Mouse (Mus musculus): Measurements from ENCODE around the gene Ebf1. TPM values are rescaled to one million over a fixed set of nuclear protein-coding genes. Genes with fewer than 3 reads are reported as not detected.

The Ebf1 gene
- polyA plus RNA-seq, 1 experiment from 2014 or later = 109 TPM

- H3K36me3 ChIP-seq = no peaks in the 10 kb centered on the region
- no peak for ATAC-seq (ENCODE audit: low FRiP score, low read depth)
- no peak overlapping the region for H3K4me2 ChIP-seq (replicated peaks)
- H3K27me3 ChIP-seq (replicated peaks) = no peaks in the 10 kb centered on the region
- peaks cover 23% of the 10 kb centered on the region for H3K4me1 ChIP-seq
- H3K9me3 ChIP-seq = no peaks in the 10 kb centered on the region
- WGBS = 74% methylated on average over 11 of the region's 11 CpGs
- no peak overlapping the region for H3K9ac ChIP-seq
- no peak overlapping the region for H3K27ac ChIP-seq
- H3K4me3 ChIP-seq = no peak overlapping the region
Observed at GRCm38 (mm10) chr11:44764988-44765387, 147.9 kb downstream of the Ebf1 start.

- Histone ChIP-seq H3K4me2 (replicated peaks) (no peak overlapping the region), H3K9me3 (no peaks in the 10 kb centered on the region), H3K36me3 (no peaks in the 10 kb centered on the region), H3K27me3 (replicated peaks) (no peaks in the 10 kb centered on the region), H3K9ac (no peak overlapping the region), H3K27ac (no peak overlapping the region), H3K4me3 (no peak overlapping the region), H3K4me1 (peaks cover 24% of the 10 kb centered on the region)
- 52% methylated on average over 5 of the region's 5 CpGs for WGBS
- no peak for ATAC-seq (ENCODE audit: low FRiP score, low read depth)
Observed at GRCm38 (mm10) chr11:44766246-44766645, 149.1 kb downstream of the Ebf1 start.

- WGBS = 12% methylated on average over 3 of the region's 3 CpGs
- ATAC-seq (ENCODE audit: low FRiP score, low read depth) = no peak
- Histone ChIP-seq H3K4me3 (no peak overlapping the region), H3K9ac (no peak overlapping the region), H3K4me2 (replicated peaks) (no peak overlapping the region), H3K27me3 (replicated peaks) (no peaks in the 10 kb centered on the region), H3K9me3 (no peaks in the 10 kb centered on the region), H3K4me1 (peaks cover 20% of the 10 kb centered on the region), H3K36me3 (no peaks in the 10 kb centered on the region), H3K27ac (no peak overlapping the region)
Observed at GRCm38 (mm10) chr11:44767322-44767721, 150.2 kb downstream of the Ebf1 start.

GRCm38 (mm10) chr11:44768346-44768745, 151.2 kb downstream of the Ebf1 start:
- H3K9ac ChIP-seq = no peak overlapping the region
- WGBS = 57% methylated on average over 5 of the region's 5 CpGs
- no peaks in the 10 kb centered on the region for H3K9me3 ChIP-seq
- H3K4me1 ChIP-seq = peaks cover 26% of the 10 kb centered on the region
- no peak overlapping the region for H3K4me2 ChIP-seq (replicated peaks)
- H3K4me3 ChIP-seq = no peak overlapping the region
- H3K36me3 ChIP-seq = no peaks in the 10 kb centered on the region
- H3K27ac ChIP-seq = no peak overlapping the region
- ATAC-seq (ENCODE audit: low FRiP score, low read depth) = no peak
- no peaks in the 10 kb centered on the region for H3K27me3 ChIP-seq (replicated peaks)

- H3K9ac ChIP-seq = no peak overlapping the region
- 72% methylated on average over 11 of the region's 11 CpGs for WGBS
- H3K36me3 ChIP-seq = no peaks in the 10 kb centered on the region
- H3K4me2 ChIP-seq (replicated peaks) = no peak overlapping the region
- no peaks in the 10 kb centered on the region for H3K9me3 ChIP-seq
- H3K4me3 ChIP-seq = no peak overlapping the region
- no peak for ATAC-seq (ENCODE audit: low FRiP score, low read depth)
- peaks cover 21% of the 10 kb centered on the region for H3K4me1 ChIP-seq
- no peak overlapping the region for H3K27ac ChIP-seq
- no peaks in the 10 kb centered on the region for H3K27me3 ChIP-seq (replicated peaks)
Observed at GRCm38 (mm10) chr11:44770989-44771564, 154.0 kb downstream of the Ebf1 start.

DNA sequence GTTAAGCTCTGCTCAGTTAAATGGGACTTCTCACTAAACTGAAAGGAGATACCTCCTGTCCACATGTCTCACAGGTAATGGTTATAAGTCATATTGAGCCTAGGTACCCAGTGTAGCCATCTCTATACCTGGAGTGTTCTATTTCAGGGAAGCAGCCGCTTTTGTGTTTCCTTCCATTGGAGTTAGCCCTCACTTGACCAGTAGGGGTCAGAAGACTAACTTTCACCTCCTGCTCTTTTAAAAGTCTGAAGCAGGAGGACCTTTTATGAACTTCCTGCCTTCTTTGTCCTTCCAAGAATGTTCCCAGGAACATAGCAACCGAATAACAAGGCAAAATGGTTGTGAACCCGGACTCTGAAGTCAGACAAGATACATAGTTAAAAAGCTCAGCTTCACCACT, 157.3 kb downstream of the Ebf1 start:
- Histone ChIP-seq H3K4me2 (replicated peaks) (no peak overlapping the region), H3K9me3 (no peaks in the 10 kb centered on the region), H3K9ac (no peak overlapping the region), H3K36me3 (no peaks in the 10 kb centered on the region), H3K27me3 (replicated peaks) (no peaks in the 10 kb centered on the region), H3K4me3 (no peak overlapping the region), H3K4me1 (peaks cover 23% of the 10 kb centered on the region), H3K27ac (no peak overlapping the region)
- ATAC-seq (ENCODE audit: low FRiP score, low read depth) = no peak
- 75% methylated on average over 3 of the region's 3 CpGs for WGBS

- H3K27ac ChIP-seq = no peak overlapping the region
- no peak for ATAC-seq (ENCODE audit: low FRiP score, low read depth)
- H3K4me3 ChIP-seq = no peak overlapping the region
- 95% methylated on average over 2 of the region's 2 CpGs for WGBS
- no peaks in the 10 kb centered on the region for H3K27me3 ChIP-seq (replicated peaks)
- no peak overlapping the region for H3K4me2 ChIP-seq (replicated peaks)
- no peaks in the 10 kb centered on the region for H3K9me3 ChIP-seq
- no peaks in the 10 kb centered on the region for H3K36me3 ChIP-seq
- H3K4me1 ChIP-seq = peaks cover 18% of the 10 kb centered on the region
- H3K9ac ChIP-seq = no peak overlapping the region
Observed at GRCm38 (mm10) chr11:44775549-44775948, 158.4 kb downstream of the Ebf1 start.

GRCm38 (mm10) chr11:44776556-44776955, 159.4 kb downstream of the Ebf1 start:
- H3K4me1 ChIP-seq = peaks cover 17% of the 10 kb centered on the region; the same call in 1 of the 2 replicates
- H3K4me2 ChIP-seq (replicated peaks) = no peak overlapping the region
- no peak overlapping the region for H3K27ac ChIP-seq
- no peaks in the 10 kb centered on the region for H3K9me3 ChIP-seq
- no peaks in the 10 kb centered on the region for H3K36me3 ChIP-seq
- H3K9ac ChIP-seq = no peak overlapping the region
- no peaks in the 10 kb centered on the region for H3K27me3 ChIP-seq (replicated peaks)
- ATAC-seq (ENCODE audit: low FRiP score, low read depth) = no peak
- no peak overlapping the region for H3K4me3 ChIP-seq
- 67% methylated on average over 1 of the region's 2 CpGs for WGBS

- Histone ChIP-seq H3K9ac (no peak overlapping the region), H3K4me3 (no peak overlapping the region), H3K27ac (no peak overlapping the region), H3K36me3 (no peaks in the 10 kb centered on the region), H3K27me3 (replicated peaks) (no peaks in the 10 kb centered on the region), H3K9me3 (no peaks in the 10 kb centered on the region), H3K4me1 (peaks cover 12% of the 10 kb centered on the region; the same call in 1 of the 2 replicates), H3K4me2 (replicated peaks) (no peak overlapping the region)
- WGBS = 53% methylated on average over 16 of the region's 16 CpGs
- ATAC-seq (ENCODE audit: low FRiP score, low read depth) = no peak
Observed at GRCm38 (mm10) chr11:44777331-44778310, 160.5 kb downstream of the Ebf1 start.

DNA sequence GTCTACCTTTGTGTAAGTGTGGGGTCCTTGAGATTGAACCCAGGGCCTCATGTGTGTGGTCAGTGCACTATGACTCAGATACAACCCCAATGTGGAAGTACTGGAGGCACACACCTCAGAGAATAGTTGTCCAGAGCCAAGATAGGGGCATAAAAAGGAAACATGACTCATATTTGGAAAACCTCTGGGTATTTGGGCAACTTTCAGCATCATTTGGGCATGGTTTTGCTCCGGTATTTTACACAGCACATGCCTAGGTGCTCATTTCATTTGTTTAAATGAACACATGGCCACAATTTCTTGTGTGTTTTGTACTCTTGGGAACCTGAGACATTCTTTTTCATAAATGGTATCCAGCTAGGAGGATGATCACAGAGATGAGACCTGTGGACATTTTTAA, 161.9 kb downstream of the Ebf1 start:
- ATAC-seq (ENCODE audit: low FRiP score, low read depth) = no peak
- no peak overlapping the region for H3K9ac ChIP-seq
- no peak overlapping the region for H3K4me3 ChIP-seq
- no peak overlapping the region for H3K4me2 ChIP-seq (replicated peaks)
- no peaks in the 10 kb centered on the region for H3K9me3 ChIP-seq
- no peaks in the 10 kb centered on the region for H3K27me3 ChIP-seq (replicated peaks)
- no peaks in the 10 kb centered on the region for H3K36me3 ChIP-seq
- 95% methylated on average over 1 of the region's 1 CpGs for WGBS
- H3K27ac ChIP-seq = no peak overlapping the region
- H3K4me1 ChIP-seq = peaks cover 10% of the 10 kb centered on the region

GRCm38 (mm10) chr11:44784255-44785029, 167.3 kb downstream of the Ebf1 start:
- H3K4me3 ChIP-seq = no peak overlapping the region
- no peak overlapping the region for H3K9ac ChIP-seq
- H3K36me3 ChIP-seq = no peaks in the 10 kb centered on the region
- H3K4me1 ChIP-seq = peaks cover 19% of the 10 kb centered on the region
- no peaks in the 10 kb centered on the region for H3K9me3 ChIP-seq
- 49% methylated on average over 14 of the region's 14 CpGs for WGBS
- H3K27me3 ChIP-seq (replicated peaks) = no peaks in the 10 kb centered on the region
- H3K4me2 ChIP-seq (replicated peaks) = peak overlapping the region; percentile 31; the same call in 1 of the 2 replicates
- no peak for ATAC-seq (ENCODE audit: low FRiP score, low read depth)
- no peak overlapping the region for H3K27ac ChIP-seq

DNA sequence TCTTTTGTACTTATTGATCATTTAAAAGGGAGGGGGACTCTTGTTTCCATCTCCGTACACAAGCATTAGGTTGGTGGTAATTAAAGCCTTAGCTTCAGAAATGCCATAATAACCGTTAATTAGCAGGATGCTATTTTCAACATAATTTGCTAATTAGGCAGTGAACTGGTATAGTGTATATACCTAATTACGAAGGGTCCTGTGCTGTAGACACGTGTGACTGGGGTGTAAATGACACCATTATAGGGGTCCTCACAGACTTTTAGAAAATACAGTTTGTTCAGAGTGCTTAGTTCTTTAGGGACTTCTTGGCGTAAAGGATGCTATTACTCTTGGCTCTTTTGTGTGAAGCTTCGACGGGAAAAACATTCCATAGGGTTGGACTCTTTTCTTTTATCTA, 167.9 kb downstream of the Ebf1 start:
- Histone ChIP-seq H3K27me3 (replicated peaks) (no peaks in the 10 kb centered on the region), H3K9ac (no peak overlapping the region), H3K9me3 (no peaks in the 10 kb centered on the region), H3K4me3 (no peak overlapping the region), H3K4me2 (replicated peaks) (peak overlapping the region; percentile 31; the same call in 1 of the 2 replicates), H3K36me3 (no peaks in the 10 kb centered on the region), H3K4me1 (peaks cover 19% of the 10 kb centered on the region), H3K27ac (no peak overlapping the region)
- ATAC-seq (ENCODE audit: low FRiP score, low read depth) = peak; percentile 81
- WGBS = 16% methylated on average over 7 of the region's 7 CpGs
